Mouse (Mus musculus): ENCODE results near the gene Cry1. TPM values are rescaled to one million over a fixed set of nuclear protein-coding genes. Genes with fewer than 3 reads are reported as not detected.

Cry1 gene
- polyA plus RNA-seq, 1 experiment, result 12.2 TPM

DNA sequence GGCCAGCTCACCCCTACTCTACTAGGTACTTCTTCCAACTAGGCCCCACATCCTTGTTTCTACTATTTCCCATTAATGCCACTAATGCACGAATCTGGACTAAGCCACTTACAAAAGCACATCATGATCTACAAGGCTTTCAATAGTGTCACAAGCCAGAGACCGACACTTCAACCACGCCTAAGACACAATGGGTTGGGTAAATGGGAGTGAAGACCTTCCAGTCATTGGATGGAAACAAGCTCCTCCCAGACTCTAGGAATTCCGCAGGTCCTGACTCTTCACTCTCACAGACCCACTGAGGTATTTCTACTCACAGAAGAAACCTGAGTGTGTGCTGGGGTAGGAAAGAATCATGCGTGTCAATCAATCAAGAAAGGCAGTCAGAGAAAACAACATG is 19.6 kb downstream of the Cry1 start:
- Histone ChIP-seq H3K9me3 (no peaks in the 10 kb centered on the region), H3K27me3 (replicated peaks) (no peaks in the 10 kb centered on the region), H3K4me3 (replicated peaks) (no peak overlapping the region), H3K36me3 (replicated peaks; ENCODE audit: low read length) (peaks cover 11% of the 10 kb centered on the region), H3K4me1 (peaks cover 13% of the 10 kb centered on the region; the same call in 1 of the 2 replicates)
- TF ChIP-seq FLI1 (IDR thresholded peaks at IDR 0.05; ENCODE audit: low read length), result no peak
- no peak for TF ChIP-seq GATA1 (IDR thresholded peaks at IDR 0.05; ENCODE audit: borderline replicate concordance, low read length)

DNA sequence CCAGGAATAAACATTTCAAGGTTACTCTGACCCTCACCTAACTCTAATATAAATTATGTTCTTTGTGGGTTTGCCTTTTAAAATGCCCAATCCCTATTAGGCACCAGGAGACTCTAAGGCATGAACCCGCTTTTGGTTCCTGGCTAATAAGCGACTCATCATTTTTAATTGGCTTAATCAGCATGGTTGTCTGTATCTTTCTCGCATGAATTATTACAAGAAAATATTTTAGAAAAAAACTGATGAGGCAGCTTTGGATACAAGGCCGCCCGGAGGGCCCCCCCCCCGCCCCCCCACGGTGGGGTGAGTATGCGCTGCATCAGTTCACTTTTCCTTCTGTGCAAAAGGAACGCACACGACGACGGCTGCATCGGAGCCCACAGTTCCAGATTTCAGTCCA is 20.1 kb downstream of the Cry1 start:
- Histone ChIP-seq H3K4me3 (replicated peaks) (no peak overlapping the region), H3K9me3 (no peaks in the 10 kb centered on the region), H3K4me1 (peaks cover 15% of the 10 kb centered on the region; the same call in 1 of the 2 replicates), H3K27me3 (replicated peaks) (no peaks in the 10 kb centered on the region), H3K36me3 (replicated peaks; ENCODE audit: low read length) (peaks cover 9% of the 10 kb centered on the region)
- TF ChIP-seq FLI1 (IDR thresholded peaks at IDR 0.05; ENCODE audit: low read length) (no peak), GATA1 (IDR thresholded peaks at IDR 0.05; ENCODE audit: borderline replicate concordance, low read length) (no peak)

GRCm38 (mm10) chr10:85161745-85162351 is 23.0 kb downstream of the Cry1 start:
- Histone ChIP-seq H3K27me3 (replicated peaks) (no peaks in the 10 kb centered on the region), H3K4me3 (replicated peaks) (no peak overlapping the region), H3K36me3 (replicated peaks; ENCODE audit: low read length) (peaks cover 5% of the 10 kb centered on the region), H3K4me1 (peaks cover 18% of the 10 kb centered on the region), H3K9me3 (no peaks in the 10 kb centered on the region)
- TF ChIP-seq FLI1 (IDR thresholded peaks at IDR 0.05; ENCODE audit: low read length) (no peak), GATA1 (IDR thresholded peaks at IDR 0.05; ENCODE audit: borderline replicate concordance, low read length) (no peak)

GRCm38 (mm10) chr10:85159989-85160619 is 24.8 kb downstream of the Cry1 start:
- H3K36me3 ChIP-seq (replicated peaks; ENCODE audit: low read length), result peaks cover 11% of the 10 kb centered on the region
- H3K4me1 ChIP-seq, result peaks cover 17% of the 10 kb centered on the region
- TF ChIP-seq FLI1 (IDR thresholded peaks at IDR 0.05; ENCODE audit: low read length) (no peak), GATA1 (IDR thresholded peaks at IDR 0.05; ENCODE audit: borderline replicate concordance, low read length) (no peak)
- H3K27me3 ChIP-seq (replicated peaks), result no peaks in the 10 kb centered on the region
- H3K9me3 ChIP-seq, result no peaks in the 10 kb centered on the region
- no peak overlapping the region for H3K4me3 ChIP-seq (replicated peaks)

DNA sequence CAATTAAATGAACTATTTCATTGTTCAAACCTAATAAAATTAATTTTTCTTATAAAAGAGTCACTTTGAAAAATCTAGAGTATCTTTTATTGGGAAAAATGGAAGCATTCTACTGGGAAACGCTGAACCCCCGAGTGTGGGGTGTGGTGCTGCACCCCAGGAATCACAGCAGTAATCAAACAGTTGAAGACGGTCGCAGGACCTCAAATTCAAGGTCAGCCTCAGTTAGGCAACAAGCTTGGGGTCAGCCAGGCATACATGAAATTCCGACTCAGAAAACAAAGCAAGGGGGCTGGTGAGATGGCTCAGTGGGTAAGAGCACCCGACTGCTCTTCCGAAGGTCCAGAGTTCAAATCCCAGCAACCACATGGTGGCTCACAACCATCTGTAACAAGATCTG is 27.4 kb downstream of the Cry1 start:
- Histone ChIP-seq H3K4me3 (replicated peaks) (no peak overlapping the region), H3K9me3 (no peaks in the 10 kb centered on the region), H3K4me1 (peaks cover 17% of the 10 kb centered on the region), H3K27me3 (replicated peaks) (no peaks in the 10 kb centered on the region), H3K36me3 (replicated peaks; ENCODE audit: low read length) (peaks cover 19% of the 10 kb centered on the region)
- TF ChIP-seq FLI1 (IDR thresholded peaks at IDR 0.05; ENCODE audit: low read length) (no peak), GATA1 (IDR thresholded peaks at IDR 0.05; ENCODE audit: borderline replicate concordance, low read length) (no peak)

DNA sequence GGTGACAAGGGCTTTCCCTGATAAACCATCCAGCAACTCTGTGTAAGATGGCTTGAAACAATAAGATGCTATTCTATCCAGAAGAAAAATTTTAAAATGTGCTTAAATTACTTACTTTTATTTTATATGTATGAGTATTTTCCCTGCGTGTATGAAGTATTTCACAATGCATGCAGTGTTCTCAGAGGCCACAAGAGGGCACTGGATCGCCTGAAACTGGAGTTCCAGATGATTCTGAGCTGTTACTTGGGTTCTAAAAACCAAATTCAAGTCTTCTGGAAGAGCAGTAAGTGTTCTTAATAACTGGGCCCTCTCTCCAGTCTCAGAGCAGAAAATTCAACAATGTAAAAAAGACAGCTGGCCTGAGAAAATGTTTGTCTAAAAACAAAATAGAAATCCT is 30.7 kb downstream of the Cry1 start:
- Histone ChIP-seq H3K9me3 (no peaks in the 10 kb centered on the region), H3K27me3 (replicated peaks) (no peaks in the 10 kb centered on the region), H3K36me3 (replicated peaks; ENCODE audit: low read length) (peaks cover 47% of the 10 kb centered on the region), H3K4me3 (replicated peaks) (no peak overlapping the region), H3K4me1 (peaks cover 11% of the 10 kb centered on the region)
- TF ChIP-seq GATA1 (IDR thresholded peaks at IDR 0.05; ENCODE audit: borderline replicate concordance, low read length) (no peak), FLI1 (IDR thresholded peaks at IDR 0.05; ENCODE audit: low read length) (no peak)

DNA sequence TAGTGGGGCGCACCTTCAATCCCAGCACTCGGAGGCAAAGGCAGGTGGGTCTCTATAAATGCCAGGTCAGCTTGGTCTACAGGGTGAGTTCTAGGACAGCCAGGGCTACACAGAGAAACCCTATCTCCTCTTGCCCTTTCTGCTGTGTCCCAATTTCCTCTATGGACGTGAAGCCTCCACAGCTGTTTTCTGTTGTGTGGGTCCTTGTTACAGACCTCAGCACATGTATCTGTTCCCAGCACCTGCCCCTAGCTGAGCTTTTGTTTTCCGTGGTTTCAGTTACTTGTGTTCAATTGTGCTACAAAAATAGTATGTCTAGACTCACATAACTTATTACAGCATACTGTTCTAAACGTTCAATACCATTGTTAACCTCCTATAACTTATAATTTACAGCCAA is 35.6 kb downstream of the Cry1 start:
- Histone ChIP-seq H3K4me3 (replicated peaks) (no peak overlapping the region), H3K9me3 (no peaks in the 10 kb centered on the region), H3K4me1 (peaks cover 3% of the 10 kb centered on the region; the same call in 1 of the 2 replicates), H3K36me3 (replicated peaks; ENCODE audit: low read length) (peaks cover 77% of the 10 kb centered on the region), H3K27me3 (replicated peaks) (no peaks in the 10 kb centered on the region)
- TF ChIP-seq GATA1 (IDR thresholded peaks at IDR 0.05; ENCODE audit: borderline replicate concordance, low read length) (no peak), FLI1 (IDR thresholded peaks at IDR 0.05; ENCODE audit: low read length) (no peak)

DNA sequence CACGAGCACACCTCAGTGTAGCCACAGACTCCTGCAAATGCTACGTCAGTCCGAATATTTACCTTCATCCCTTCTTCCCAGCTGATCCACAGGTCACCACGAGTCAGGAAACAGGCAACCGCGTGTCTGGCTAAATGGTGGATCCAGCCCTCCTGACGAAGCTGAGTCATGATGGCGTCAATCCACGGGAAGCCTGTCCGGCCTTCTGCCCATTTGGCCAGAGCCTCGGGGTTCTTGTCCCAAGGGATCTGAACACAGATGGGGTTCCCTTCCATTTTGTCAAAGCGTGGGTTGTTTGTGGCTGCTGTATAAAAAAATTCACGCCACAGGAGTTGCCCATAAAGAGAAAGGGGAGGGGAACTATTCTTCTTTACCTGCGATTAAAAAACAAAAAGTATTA is 38.6 kb downstream of the Cry1 start:
- no peak for TF ChIP-seq FLI1 (IDR thresholded peaks at IDR 0.05; ENCODE audit: low read length)
- TF ChIP-seq GATA1 (IDR thresholded peaks at IDR 0.05; ENCODE audit: borderline replicate concordance, low read length), result no peak
- H3K27me3 ChIP-seq (replicated peaks), result no peaks in the 10 kb centered on the region
- H3K4me3 ChIP-seq (replicated peaks), result no peak overlapping the region
- peaks cover 3% of the 10 kb centered on the region; the same call in 1 of the 2 replicates for H3K4me1 ChIP-seq
- H3K36me3 ChIP-seq (replicated peaks; ENCODE audit: low read length), result peaks cover 88% of the 10 kb centered on the region
- no peaks in the 10 kb centered on the region for H3K9me3 ChIP-seq

- TF ChIP-seq GATA1 (IDR thresholded peaks at IDR 0.05; ENCODE audit: borderline replicate concordance, low read length), result no peak
- TF ChIP-seq FLI1 (IDR thresholded peaks at IDR 0.05; ENCODE audit: low read length), result no peak
- Histone ChIP-seq H3K9me3 (no peaks in the 10 kb centered on the region), H3K27me3 (replicated peaks) (no peaks in the 10 kb centered on the region), H3K4me3 (replicated peaks) (no peak overlapping the region), H3K4me1 (peaks cover 8% of the 10 kb centered on the region), H3K36me3 (replicated peaks; ENCODE audit: low read length) (peaks cover 81% of the 10 kb centered on the region)
Measured at GRCm38 (mm10) chr10:85141465-85141864, 43.4 kb downstream of the Cry1 start.

GRCm38 (mm10) chr10:85136573-85136972 is 48.3 kb downstream of the Cry1 start:
- Histone ChIP-seq H3K27me3 (replicated peaks) (no peaks in the 10 kb centered on the region), H3K9me3 (no peaks in the 10 kb centered on the region), H3K36me3 (replicated peaks; ENCODE audit: low read length) (peaks cover 73% of the 10 kb centered on the region), H3K4me1 (peaks cover 4% of the 10 kb centered on the region), H3K4me3 (replicated peaks) (no peak overlapping the region)
- TF ChIP-seq FLI1 (IDR thresholded peaks at IDR 0.05; ENCODE audit: low read length) (no peak), GATA1 (IDR thresholded peaks at IDR 0.05; ENCODE audit: borderline replicate concordance, low read length) (no peak)

All from megakaryocyte, embryonic 14.5 days (primary cell).